Mouse (Mus musculus): ENCODE results near the gene B830017H08Rik. TPM values are rescaled to one million over a fixed set of nuclear protein-coding genes. Genes with fewer than 3 reads are reported as not detected.
A peak's percentile ranks its signal among the peaks of the same experiment; 100 is the strongest.

The B830017H08Rik gene
- total RNA-seq, 2 experiments from 2014 or later: 3.4 to 4.1 TPM

GRCm38 (mm10) chr16:17813173-17813572, 19.7 kb upstream of the B830017H08Rik start:
- H3K27ac ChIP-seq: no peak overlapping the region
- intact Hi-C loops (cut with DNase I): loop anchor here (2.0 to 10.0 kb wide), 2 partner anchors 68 to 258 kb away; no protein-coding TSS in a partner anchor
- DNase-seq (ENCODE audit: extremely low spot score in 1 of 2, low spot score in 2 of 2): no peak
- no peak overlapping the region for H3K4me3 ChIP-seq
- TF ChIP-seq CTCF (IDR thresholded peaks at IDR 0.05): no peak

DNA sequence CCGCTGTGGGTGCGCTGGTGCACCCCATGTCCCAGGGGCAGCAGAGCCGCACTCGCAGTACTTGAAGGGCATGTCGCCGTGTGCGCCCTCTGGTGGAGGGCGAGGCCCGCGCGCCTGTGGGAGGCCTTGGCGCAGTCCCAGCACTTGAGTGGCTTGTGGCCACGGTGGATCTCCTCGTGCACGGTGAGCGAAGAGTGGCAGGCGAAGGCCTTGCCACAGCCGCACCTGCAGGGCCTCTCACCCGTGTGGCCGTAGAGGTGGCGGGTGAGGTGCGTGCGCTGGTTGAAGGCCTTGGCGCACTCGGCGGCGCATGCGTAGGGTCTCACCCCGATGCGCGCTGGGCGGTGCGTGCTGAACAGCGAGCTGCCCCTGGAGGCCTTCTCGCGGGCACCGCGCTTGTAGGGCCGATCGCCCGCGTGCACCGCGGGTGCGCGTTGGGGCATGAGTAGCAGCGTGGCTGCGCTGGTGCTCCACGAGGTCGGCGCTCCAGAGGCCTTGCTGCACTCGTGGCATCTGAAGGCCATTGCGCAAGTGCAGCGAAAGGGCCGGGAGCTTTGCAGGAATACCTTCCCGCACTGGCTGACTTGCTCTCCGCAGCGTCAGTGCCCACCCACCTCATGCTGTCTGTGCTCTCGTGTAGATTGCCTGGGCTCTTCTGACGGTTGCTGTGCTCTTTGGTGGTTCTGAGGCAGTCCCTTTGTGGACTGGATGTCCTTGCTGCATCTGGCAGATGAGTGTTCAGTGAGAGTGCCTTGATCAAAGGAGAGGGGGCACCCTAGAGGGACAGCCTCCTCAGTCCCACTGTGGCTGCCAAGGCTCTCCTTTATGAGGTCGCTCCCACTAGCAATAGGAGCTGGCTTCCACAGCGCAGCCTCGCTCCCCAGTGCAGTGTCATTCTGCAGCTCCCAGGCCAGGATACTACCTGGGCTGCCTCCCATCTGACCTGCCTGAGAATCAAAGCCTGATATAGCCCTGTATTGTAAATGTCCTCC, 17.2 kb upstream of the B830017H08Rik start:
- Histone ChIP-seq H3K4me3 (peak overlapping the region; percentile 48), H3K27ac (peak overlapping the region; percentile 19; the same call in 1 of the 2 replicates)
- TF ChIP-seq CTCF (IDR thresholded peaks at IDR 0.05): peak; percentile 72
- DNase-seq (ENCODE audit: extremely low spot score in 1 of 2, low spot score in 2 of 2): peak; percentile 54 to 66
- intact Hi-C loops (cut with DNase I): loop anchor here (10.0 kb wide), 1 partner anchor 261 kb away; no protein-coding TSS in a partner anchor

GRCm38 (mm10) chr16:17816528-17816927, 16.4 kb upstream of the B830017H08Rik start:
- intact Hi-C loops (cut with DNase I): loop anchor here (10.0 kb wide), 1 partner anchor 262 kb away; no protein-coding TSS in a partner anchor
- Histone ChIP-seq H3K4me3 (no peak overlapping the region), H3K27ac (no peak overlapping the region)
- DNase-seq (ENCODE audit: extremely low spot score in 1 of 2, low spot score in 2 of 2): no peak
- no peak for TF ChIP-seq CTCF (IDR thresholded peaks at IDR 0.05)

DNA sequence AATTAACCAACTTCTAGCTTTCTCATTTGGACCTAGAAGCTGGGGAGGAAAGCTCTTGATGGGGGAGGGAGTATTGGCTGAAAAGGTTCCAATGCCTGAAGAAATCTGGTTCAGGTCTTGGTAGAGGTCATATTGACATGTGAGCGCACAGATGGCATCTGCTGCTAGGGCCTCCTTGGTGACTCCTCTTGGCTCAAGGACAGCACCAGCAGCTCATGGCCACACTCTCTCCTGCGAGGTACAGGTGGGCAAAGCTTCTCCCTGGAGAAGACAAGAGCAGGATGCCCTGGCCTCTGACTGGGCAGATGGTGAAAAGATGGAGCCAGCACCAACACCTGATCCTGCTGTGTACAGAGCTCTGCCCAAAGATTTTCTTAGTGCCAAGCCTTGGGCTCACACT, 6.4 kb upstream of the B830017H08Rik start:
- Histone ChIP-seq H3K4me3 (no peak overlapping the region), H3K27ac (no peak overlapping the region)
- intact Hi-C loops (cut with DNase I): no loop called here
- DNase-seq (ENCODE audit: extremely low spot score in 1 of 2, low spot score in 2 of 2): no peak
- no peak for TF ChIP-seq CTCF (IDR thresholded peaks at IDR 0.05)

- intact Hi-C loops (cut with DNase I): no loop called here
- no peak for DNase-seq (ENCODE audit: extremely low spot score in 1 of 2, low spot score in 2 of 2)
- Histone ChIP-seq H3K27ac (no peak overlapping the region), H3K4me3 (no peak overlapping the region)
- no peak for TF ChIP-seq CTCF (IDR thresholded peaks at IDR 0.05)
These were observed 4.7 kb upstream of the B830017H08Rik start for GRCm38 (mm10) chr16:17828229-17828628.

- intact Hi-C loops (cut with DNase I): no loop called here
- H3K4me3 ChIP-seq: no peak overlapping the region
- TF ChIP-seq CTCF (IDR thresholded peaks at IDR 0.05): no peak
- no peak for DNase-seq (ENCODE audit: extremely low spot score in 1 of 2, low spot score in 2 of 2)
- no peak overlapping the region for H3K27ac ChIP-seq
These were observed 4.1 kb upstream of the B830017H08Rik start for GRCm38 (mm10) chr16:17828867-17829266.

DNA sequence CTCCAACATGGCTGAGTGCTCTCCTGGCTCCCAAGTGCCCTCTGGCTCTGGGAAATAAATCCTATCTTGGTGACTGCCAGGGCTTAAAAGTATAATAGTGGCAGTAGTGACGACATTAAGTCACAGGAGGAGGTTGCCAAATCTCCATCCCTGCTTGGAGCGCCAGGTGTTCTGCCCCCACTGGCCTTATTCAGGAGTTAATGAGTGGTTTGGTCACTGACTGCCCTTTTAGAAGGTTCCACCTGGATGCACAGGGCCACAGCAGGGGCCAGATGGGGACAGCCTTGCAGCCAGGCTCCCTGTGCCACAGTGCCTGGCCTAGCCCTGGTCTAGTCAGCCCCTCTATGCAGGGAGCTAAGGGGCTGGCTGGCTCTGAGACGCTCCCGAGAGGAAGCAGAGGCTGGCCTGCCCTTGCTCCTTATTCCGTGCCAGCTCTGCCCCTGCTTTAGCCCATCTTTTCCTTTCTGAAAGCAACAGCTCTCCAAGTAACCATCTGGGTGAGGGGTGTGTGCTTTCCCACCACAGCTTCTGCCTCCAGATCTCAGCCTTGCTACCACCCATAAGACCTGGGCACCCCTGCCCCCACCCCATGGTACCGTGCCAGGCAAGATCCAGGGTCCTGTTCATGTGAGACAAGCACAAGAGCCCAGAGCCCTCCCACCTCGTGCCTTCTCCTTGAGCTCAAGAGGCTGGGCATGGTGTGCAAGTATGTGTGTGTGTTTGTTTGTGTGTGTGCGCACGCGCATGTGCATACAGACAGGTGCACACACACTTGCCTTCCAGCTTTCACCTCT, 2.3 kb upstream of the B830017H08Rik start:
- no peak overlapping the region for H3K27ac ChIP-seq
- no peak for DNase-seq (ENCODE audit: extremely low spot score in 1 of 2, low spot score in 2 of 2)
- H3K4me3 ChIP-seq: no peak overlapping the region
- TF ChIP-seq CTCF (IDR thresholded peaks at IDR 0.05): no peak
- intact Hi-C loops (cut with DNase I): no loop called here

GRCm38 (mm10) chr16:17831781-17832180, 1.1 kb upstream of the B830017H08Rik start:
- TF ChIP-seq CTCF (IDR thresholded peaks at IDR 0.05): no peak; the same call in 1 of the 2 replicates
- intact Hi-C loops (cut with DNase I): no loop called here
- no peak for DNase-seq (ENCODE audit: extremely low spot score in 1 of 2, low spot score in 2 of 2)
- Histone ChIP-seq H3K27ac (no peak overlapping the region), H3K4me3 (no peak overlapping the region)

- peak in 1 of 2 experiments; percentile 58 for DNase-seq (ENCODE audit: extremely low spot score in 1 of 2, low spot score in 2 of 2)
- intact Hi-C loops (cut with DNase I): no loop called here
These were observed 380 bp downstream of the B830017H08Rik start for GRCm38 (mm10) chr16:17833321-17833680.

GRCm38 (mm10) chr16:17833681-17834399, 919 bp downstream of the B830017H08Rik start:
- intact Hi-C loops (cut with DNase I): no loop called here
- no peak; the same call in none of the 2 replicates for TF ChIP-seq CTCF (IDR thresholded peaks at IDR 0.05)
- peak; percentile 67 to 76 for DNase-seq (ENCODE audit: extremely low spot score in 1 of 2, low spot score in 2 of 2)
- peak overlapping the region; percentile 94 for H3K27ac ChIP-seq
- peak overlapping the region; percentile 69 for H3K4me3 ChIP-seq

More at GRCm38 (mm10) chr16:17833321-17833680, 380 bp downstream of the B830017H08Rik start:
- Histone ChIP-seq H3K4me3 (peak overlapping the region; percentile 69), H3K27ac (peak overlapping the region; percentile 94)
- no peak for TF ChIP-seq CTCF (IDR thresholded peaks at IDR 0.05)

GRCm38 (mm10) chr16:17834543-17834942, 1.6 kb downstream of the B830017H08Rik start:
- H3K27ac ChIP-seq: peak overlapping the region; percentile 62
- intact Hi-C loops (cut with DNase I): no loop called here
- DNase-seq (ENCODE audit: extremely low spot score in 1 of 2, low spot score in 2 of 2): no peak
- H3K4me3 ChIP-seq: peak overlapping the region; percentile 69
- no peak for TF ChIP-seq CTCF (IDR thresholded peaks at IDR 0.05)
